Mouse (Mus musculus) thymus, postnatal 14 days (tissue): ENCODE data around the gene Itga8.

Experiments used
- DNase-seq: peaks from one replicate; pipeline ENCODE4 v3.0.0; 2021

Itga8 gene

GRCm38 (mm10) chr2:12189026-12189425, 112.7 kb downstream of the Itga8 start:
- DNase-seq, result no peak

GRCm38 (mm10) chr2:12187646-12188045, 114.1 kb downstream of the Itga8 start:
- no peak for DNase-seq

- DNase-seq, result no peak
These were observed 119.2 kb downstream of the Itga8 start for GRCm38 (mm10) chr2:12182402-12182948.

GRCm38 (mm10) chr2:12180635-12181034, 121.1 kb downstream of the Itga8 start:
- DNase-seq, result no peak

- no peak for DNase-seq
These were observed 126.8 kb downstream of the Itga8 start for GRCm38 (mm10) chr2:12174722-12175427.

GRCm38 (mm10) chr2:12170221-12170620, 131.5 kb downstream of the Itga8 start:
- DNase-seq, result no peak

- DNase-seq, result peak; percentile 29
These were observed 141.2 kb downstream of the Itga8 start for GRCm38 (mm10) chr2:12160486-12160885.

- DNase-seq, result no peak
These were observed 144.7 kb downstream of the Itga8 start for GRCm38 (mm10) chr2:12157001-12157400.

GRCm38 (mm10) chr2:12156401-12156800, 145.3 kb downstream of the Itga8 start:
- no peak for DNase-seq

- DNase-seq, result no peak
These were observed 147.0 kb downstream of the Itga8 start for GRCm38 (mm10) chr2:12154676-12155075.

GRCm38 (mm10) chr2:12153551-12153950, 148.2 kb downstream of the Itga8 start:
- DNase-seq, result no peak

GRCm38 (mm10) chr2:12147902-12148301, 153.8 kb downstream of the Itga8 start:
- DNase-seq, result no peak

- no peak for DNase-seq
These were observed 155.1 kb downstream of the Itga8 start for GRCm38 (mm10) chr2:12146612-12147011.

GRCm38 (mm10) chr2:12138765-12139368, 162.9 kb downstream of the Itga8 start:
- DNase-seq, result no peak

GRCm38 (mm10) chr2:12126580-12126979, 175.1 kb downstream of the Itga8 start:
- DNase-seq, result no peak

- no peak for DNase-seq
These were observed 186.2 kb downstream of the Itga8 start for GRCm38 (mm10) chr2:12115479-12115878.

- no peak for DNase-seq
These were observed 192.4 kb downstream of the Itga8 start for GRCm38 (mm10) chr2:12109306-12109705.

GRCm38 (mm10) chr2:12108306-12108705, 193.4 kb downstream of the Itga8 start:
- DNase-seq, result no peak

GRCm38 (mm10) chr2:12107265-12107664, 194.5 kb downstream of the Itga8 start:
- DNase-seq, result no peak

GRCm38 (mm10) chr2:12103183-12103582, 198.5 kb downstream of the Itga8 start:
- DNase-seq, result no peak

GRCm38 (mm10) chr2:12092203-12092984, 209.3 kb downstream of the Itga8 start:
- DNase-seq, result no peak

- no peak for DNase-seq
These were observed 210.7 kb downstream of the Itga8 start for GRCm38 (mm10) chr2:12090993-12091392.

- no peak for DNase-seq
These were observed 216.2 kb downstream of the Itga8 start for GRCm38 (mm10) chr2:12085492-12085891.

- DNase-seq, result no peak
These were observed 217.4 kb downstream of the Itga8 start for GRCm38 (mm10) chr2:12084341-12084740.
